Mouse (Mus musculus) c-Kit-positive CD71-negative TER-119-negative erythroid progenitor cells, embryonic 14.5 days (primary cell): ENCODE measurements around the gene Fcer2a.

Experiments used
- DNase-seq: peaks from one replicate; pipeline ENCODE4 v3.0.0-alpha.2; 2013; ENCODE audit warnings: low read depth

Gene Fcer2a

DNA sequence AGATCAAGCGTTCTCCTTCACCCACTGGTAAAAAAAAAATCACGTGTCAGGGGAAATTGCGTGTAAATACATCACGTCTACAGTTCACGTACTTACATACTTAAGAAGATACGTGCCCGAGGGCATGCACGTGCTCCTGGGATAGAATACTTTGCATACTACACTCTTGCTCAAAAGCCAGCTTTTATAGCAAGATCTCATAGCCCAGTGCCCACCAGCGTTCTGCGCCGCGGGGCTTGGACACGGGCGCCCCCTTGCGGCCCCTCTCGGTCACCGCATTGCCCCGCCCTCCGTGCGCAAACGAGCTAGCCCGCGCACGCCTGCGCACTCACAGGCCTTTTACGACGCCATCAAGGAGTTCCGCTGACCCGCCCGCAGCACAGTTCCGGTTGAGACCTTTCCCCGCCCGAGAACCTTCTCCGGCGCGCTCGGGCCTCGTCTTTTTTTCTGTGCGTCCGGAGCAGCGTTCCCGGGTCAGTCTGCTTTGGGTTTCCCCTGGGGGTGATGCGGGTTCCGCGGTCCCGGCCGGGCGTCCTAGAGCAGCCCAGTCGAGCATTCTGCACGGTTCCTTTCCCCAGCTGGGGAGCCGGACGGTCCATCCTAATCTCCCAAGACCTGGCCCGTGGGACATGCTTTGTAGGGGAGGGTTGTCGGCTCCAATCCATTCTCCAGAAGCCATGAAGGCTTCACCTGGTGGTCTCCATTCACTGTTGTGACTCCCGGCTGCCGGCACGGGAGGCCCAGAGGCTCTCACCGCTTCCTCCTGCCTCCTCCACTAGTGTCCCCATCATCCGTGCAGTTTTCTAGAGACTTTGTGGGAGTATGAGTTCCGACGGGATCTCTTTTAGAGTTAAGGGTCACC is 17.6 kb downstream of the Fcer2a start, which contains the start of gene Trappc5:
Gene Trappc5 (plus strand): TSS at position 169 of the 862 bp plus-strand sequence.
- peak; percentile 86 for DNase-seq

DNA sequence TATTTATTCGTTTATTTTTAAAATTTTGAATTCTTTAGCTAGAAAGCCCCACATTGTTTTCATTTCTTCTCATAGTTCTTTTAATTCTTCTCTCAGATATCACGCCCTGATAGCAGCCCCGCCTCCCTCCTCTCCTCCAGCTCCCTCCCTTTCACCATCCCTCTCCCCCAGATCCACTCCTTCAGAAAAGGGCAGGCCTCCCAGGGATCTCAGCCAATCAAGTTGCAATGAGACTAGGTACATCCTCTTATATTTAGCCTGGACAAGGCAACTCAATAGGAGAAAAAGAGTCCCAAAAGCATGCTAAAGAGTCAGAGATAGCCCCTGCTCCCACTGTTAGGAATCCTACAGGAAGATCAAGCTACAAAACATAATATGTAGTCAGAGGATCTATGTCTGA is 19.3 kb downstream of the Fcer2a start:
- DNase-seq = no peak

DNA sequence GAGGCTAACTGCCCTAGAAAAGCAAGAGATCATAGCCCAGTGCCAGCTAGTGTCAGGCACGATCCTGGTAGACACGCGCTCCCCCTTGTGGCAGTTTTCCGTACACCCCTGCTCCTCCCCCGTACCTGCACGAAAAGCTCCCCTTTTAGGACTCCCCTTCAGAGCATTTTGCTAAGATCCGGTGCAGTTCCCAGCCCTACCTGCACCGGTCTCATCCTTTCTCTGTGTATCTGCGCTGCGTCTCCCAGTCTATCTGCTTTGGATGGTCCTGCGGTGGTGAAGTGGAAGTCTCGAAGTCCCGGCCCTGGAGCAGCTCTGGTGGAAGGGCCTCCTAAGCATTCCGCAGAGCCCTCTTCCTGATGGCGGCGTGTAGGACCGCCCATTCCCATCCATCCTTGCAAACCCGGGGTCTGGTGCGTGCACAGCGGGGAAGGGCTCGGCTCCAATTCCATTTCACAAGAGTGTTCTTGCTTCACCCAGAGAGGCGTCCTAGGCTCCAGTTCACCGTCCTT is 21.9 kb downstream of the Fcer2a start, which contains the start of gene Fcor:
Gene Fcor (minus strand): TSS at position 383 of the 512 bp plus-strand sequence.
- DNase-seq = peak; percentile 70

DNA sequence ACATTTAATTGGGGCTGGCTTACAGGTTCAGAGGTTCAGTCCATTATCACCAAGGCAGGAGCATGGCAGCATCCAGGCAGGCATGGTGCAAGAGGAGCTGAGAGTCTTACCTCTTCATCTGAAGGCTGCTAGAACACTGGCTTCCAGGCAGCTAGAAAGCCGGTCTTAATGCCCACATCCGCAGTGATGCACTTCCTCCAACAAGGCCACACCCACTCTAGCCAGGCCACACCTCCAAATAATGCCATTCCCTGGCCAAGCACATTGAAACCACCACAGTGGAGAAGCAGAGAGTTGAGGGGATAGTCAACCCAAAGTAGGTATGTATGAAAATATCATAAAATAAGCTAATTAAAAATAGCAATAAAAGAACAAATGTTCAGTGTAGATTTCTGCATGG is 23.6 kb downstream of the Fcer2a start:
- DNase-seq = no peak

DNA sequence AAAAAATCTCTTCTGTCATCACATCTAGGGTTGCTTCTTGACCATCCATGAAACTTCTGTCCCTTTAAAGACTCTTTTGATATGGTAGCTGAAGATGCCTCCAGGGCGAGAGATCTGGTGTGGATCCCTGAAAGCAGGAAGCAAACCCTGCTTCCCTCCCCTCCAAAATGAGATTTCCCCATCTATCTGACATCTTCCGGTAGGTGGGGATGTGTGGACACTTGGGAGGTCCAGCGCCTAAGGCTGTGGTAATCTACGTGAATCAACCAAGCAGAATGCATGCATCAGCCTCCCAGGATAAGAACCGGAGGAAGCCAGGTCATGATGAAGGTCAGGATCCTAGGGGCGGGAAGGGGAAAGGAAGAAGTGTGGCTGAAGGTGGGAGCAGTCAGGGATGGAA is 28.5 kb downstream of the Fcer2a start, which contains the start of gene Mcemp1:
Gene Mcemp1 (plus strand): TSS at position 248 of the 400 bp plus-strand sequence.
- no peak for DNase-seq

DNA sequence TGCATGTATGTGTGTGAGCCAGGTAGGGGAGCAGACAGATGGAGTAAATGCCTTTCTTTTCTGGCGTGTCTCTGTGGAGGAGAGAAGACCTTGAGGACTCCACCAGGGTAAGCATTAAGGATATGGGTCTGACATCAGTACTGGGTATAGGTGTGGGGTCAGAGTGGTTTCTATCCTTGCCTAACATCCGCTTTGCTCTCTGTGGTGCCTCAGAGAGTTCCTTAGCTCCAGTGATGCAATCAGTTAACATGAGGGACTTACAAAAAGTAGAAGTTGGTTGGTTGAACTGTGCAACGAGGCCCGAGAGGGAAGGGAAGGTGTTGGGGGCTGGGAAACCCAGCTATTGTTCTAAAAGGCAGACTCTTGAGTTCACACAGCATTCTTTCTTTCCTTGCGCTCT is 29.6 kb downstream of the Fcer2a start:
- no peak for DNase-seq

DNA sequence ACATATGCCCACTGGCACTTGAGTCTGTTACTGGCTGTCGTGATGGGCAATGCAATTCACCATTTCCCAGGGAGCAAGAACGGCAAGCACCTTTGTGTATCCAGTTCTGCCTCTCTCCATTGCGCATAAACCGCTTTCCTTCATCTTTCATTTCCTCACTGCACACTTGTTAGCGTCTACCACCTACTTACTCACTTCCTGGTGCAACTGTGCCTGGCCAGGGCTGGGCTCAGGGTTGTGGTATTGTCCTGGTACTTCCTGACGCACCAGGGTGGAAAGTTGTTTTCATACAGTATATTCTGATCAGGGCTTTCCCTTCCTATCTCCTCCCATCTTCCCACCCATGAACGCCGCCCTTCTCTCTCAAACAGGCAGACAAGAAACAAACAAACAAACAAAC is 33.1 kb downstream of the Fcer2a start:
- DNase-seq = no peak

DNA sequence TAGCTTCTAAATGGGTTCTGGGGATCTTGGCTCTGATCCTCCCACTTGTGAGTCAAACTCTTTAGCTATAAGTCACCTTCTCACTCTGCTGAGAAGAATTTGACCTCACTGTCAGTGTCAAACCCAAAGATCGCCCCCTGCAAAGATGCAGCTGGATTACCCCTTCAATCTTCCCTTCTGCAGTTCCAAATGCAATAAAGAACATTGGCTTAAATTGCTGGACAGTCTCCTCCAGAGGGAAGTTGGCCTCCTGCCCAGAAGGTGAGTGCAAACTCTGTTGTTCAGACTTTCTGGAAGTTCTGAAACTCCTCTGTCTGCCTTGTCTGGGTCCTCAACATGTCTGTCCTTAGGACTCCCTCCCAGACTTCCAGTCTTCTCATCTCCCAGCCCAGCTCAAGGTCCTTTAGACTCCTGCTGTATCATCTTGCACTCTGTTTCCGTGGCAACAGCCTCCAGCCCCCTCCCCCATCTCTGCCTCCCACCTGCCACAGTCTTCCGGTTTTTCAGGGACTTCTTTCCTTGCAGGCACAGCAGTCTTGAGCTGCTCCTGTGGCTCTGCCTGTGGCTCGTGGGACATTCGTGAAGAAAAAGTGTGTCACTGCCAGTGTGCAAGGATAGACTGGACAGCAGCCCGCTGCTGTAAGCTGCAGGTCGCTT is 37.1 kb downstream of the Fcer2a start:
- no peak for DNase-seq

DNA sequence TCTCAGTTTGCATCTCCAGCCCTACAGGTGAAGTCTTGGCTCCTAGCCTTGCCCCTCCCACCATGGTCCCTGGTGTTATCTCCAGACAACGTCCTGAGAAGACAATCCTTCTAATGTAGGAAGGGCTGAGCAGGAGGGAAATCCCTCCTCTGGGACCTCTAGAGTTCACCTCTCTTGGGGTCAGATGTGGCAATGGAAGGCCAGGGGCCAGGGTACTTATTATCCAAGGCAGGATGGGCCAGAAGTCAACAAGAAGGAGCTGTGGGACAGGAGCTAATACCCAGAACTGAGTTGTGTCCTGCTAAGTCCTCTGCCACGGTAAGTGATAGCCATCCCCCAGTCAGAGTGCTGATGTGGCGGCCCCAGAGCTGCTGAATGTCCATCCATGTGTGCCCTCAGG is 38.4 kb downstream of the Fcer2a start, which contains the start of gene Retn:
Gene Retn (plus strand): TSS at position 245 of the 400 bp plus-strand sequence.
- DNase-seq = no peak

DNA sequence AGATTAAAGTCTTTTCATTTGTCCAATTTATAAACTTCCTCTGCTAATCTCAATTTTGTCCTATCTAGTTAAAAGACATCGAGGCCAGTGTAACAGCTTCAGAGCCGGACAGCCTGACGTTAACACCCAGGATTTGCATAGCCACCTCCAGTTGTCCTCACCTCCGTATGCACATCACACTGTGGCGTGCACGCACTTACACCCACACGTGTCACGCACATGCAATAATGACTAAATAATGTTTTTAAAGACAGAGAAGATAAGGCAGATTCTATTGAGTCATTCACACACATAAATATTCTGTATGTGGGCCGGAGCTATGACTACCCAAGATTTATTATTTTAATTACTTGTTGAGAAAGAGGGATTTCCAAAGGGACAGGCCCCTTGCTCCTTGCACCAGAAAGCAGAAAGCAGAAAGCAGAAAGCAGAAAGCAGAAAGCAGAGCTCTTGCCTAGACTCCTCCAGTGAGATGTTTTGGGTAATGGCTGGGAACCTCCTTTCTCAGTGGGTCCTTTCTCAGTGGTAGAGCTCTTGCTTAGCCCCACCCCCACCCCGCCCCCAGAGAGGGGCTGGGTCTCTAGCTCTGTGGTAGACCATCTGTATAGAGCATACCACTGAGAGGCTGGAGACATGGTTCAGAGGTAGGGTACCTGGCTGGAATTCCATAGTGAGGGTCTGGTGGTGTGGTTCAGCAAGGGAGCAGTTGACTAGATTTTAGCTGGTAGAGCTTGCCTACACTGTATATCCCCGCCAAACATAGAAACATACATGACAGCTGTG is 39.1 kb downstream of the Fcer2a start:
- no peak for DNase-seq

DNA sequence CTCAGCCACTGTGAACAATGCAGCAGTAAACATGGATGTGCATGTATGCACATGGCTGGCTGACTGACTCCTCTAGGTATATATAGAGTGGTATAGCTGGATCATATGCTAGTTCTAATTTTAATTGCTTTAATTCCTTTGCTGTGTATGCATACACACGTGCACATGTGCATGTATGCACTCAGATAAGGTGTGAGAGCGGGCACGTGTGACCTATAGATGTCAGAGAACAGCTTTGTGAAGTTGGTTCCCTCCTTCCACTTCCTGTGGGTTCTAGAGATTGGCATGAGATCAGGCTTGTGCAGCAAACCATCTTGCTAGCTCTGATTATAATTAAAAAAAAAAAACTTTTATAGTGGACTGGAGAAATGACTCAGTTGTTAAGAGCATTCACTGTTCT is 41.1 kb downstream of the Fcer2a start:
- DNase-seq = no peak

DNA sequence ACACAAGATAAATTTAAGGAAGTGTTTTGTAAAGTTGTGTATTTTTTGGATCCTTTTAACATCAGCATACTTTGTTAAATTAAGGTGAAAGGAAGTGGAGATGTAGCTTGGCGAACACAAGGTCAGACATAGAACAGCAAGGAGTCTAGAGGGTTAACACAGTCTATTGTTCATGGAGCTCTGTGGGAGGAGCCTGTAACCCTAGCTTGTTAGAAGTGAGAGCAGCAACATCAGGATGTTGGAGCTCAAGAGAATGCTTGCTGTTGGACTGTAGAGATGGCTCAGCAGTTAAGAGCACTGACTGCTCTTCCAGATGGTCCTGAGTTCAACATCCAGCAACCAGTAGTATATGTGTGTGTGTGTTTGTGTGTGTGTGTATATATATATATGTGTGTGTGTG is 45.0 kb downstream of the Fcer2a start:
- no peak for DNase-seq

DNA sequence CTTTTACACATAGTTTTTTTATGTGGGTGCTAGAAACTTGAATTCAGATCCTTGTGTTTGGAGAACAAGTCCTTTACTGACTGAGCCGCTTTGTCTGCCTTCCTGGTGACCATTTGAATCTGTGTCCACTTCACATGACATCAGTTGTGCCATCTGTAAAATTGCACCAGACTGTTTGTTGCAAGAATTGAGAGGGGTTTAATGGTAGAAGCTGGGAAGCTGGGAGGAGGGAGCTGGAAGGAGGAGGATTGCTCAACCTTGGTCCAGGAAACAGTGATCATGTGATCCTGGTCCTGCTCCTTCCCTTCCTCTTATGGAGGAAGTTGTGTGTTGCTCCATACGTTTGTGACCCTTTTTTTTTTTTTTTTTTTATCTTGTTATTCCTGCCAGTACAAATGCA is 45.7 kb downstream of the Fcer2a start:
- DNase-seq = no peak

DNA sequence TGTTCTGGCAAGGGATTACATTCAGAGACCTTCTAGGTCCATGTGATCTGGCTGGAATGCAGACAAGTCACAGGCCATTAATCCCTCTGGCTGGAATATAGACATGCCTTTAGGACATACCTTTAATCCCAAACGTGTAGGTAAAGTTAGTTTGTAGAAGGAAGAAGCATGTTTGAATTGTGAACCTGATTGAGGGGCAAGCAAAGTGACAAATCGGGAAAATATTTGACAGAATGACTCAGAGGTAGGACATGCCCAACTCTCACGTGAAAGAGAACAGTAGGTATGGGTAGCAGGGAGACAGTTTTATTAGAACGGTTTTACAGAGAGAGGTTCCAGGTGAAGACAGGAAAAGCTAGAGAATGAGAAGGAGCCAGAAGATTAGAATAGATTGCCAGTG is 46.4 kb downstream of the Fcer2a start:
- no peak for DNase-seq

DNA sequence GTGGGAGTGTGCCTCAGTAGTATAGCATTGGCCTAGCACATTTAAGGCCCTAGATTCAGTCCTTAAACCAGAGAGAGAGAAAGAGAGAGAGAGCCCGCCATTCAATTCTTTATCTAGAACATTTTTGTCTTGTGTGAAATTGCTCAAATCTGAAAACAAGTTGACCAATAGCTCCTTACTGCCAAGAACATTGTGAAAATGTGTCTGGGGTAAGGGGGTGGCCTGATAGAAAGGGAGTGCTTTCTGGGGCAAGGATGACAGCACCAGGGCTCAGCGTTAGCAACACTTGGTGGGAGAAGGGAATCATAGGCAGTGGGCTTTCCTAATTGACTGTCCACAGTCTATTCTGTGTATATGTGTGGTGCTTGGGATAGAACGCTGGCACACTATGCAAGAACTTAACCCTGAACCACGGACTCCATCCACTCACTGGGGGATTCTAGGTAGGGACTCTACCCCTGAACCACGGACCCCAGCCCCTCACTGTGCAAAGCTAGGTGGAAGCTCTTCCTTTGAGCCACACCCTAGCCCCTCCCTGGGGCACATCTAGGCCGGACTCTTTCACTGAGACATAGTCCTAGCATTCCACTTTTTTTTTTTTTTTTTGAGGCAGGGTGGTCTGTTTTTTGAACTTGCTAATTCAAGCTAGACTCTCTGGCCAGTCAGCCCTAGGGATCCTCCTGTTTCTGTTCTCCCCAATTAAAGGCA is 47.0 kb downstream of the Fcer2a start:
- no peak for DNase-seq

DNA sequence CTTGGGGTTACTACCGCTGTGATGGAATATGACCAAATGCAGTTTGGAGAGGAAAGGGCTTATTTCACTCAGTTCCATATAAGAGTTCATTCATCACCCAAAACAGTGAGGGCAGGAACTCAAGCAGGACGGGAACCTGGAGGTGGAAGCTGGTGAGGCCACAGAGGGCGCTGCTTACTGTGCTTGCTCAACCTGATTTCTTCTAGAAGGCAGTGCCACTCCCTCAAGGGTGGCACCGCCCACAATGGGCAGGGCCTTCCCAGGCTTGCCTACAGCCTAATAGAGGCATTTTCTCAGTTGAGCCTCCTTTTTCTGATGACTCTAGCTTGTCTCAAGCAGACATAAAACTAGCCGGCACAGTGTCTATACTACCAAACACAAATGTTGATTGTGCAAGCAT is 48.2 kb downstream of the Fcer2a start:
- DNase-seq = peak; percentile 71
